Mouse (Mus musculus) midbrain, embryonic 13.5 days (tissue): ENCODE measurements around the gene Il1rn. TPM values are rescaled to one million over a fixed set of nuclear protein-coding genes. Genes with fewer than 3 reads are reported as not detected.

ENCODE experiments used
- ATAC-seq: fragments of 200-750 bp; cut with Nextera tagmentation; 2 replicates; pipeline ENCODE4 v1.8.0; 2017; ENCODE audit warnings: mild to moderate bottlenecking, moderate TSS enrichment, moderate library complexity
- H3K27ac ChIP-seq: fragments of 300-500 bp; sonication (generic); 2 replicates; pipeline ENCODE4 v1.5.1; 2015; ENCODE audit warnings: inconsistent platforms, mild to moderate bottlenecking, moderate library complexity
- H3K27me3 ChIP-seq: fragments of 300-500 bp; sonication (generic); 2 replicates; pipeline ENCODE4 v1.6.1; 2015; ENCODE audit warnings: mild to moderate bottlenecking, inconsistent platforms
- H3K36me3 ChIP-seq: fragments of 300-500 bp; sonication (generic); 2 replicates; pipeline ENCODE4 v1.6.1; 2015; ENCODE audit warnings: mild to moderate bottlenecking, inconsistent platforms
- H3K4me1 ChIP-seq: fragments of 300-500 bp; sonication (generic); replicated peaks from 2 replicates; pipeline ENCODE4 v1.6.1; 2015; ENCODE audit warnings: inconsistent platforms
- H3K4me2 ChIP-seq: fragments of 300-500 bp; sonication (generic); replicated peaks from 2 replicates; pipeline ENCODE4 v1.6.1; 2015; ENCODE audit warnings: moderate library complexity, mild to moderate bottlenecking, inconsistent platforms
- H3K4me3 ChIP-seq: fragments of 300-500 bp; sonication (generic); replicated peaks from 2 replicates; pipeline ENCODE4 v1.5.1; 2015; ENCODE audit warnings: mild to moderate bottlenecking, inconsistent platforms
- H3K9ac ChIP-seq: fragments of 300-500 bp; sonication (generic); replicated peaks from 2 replicates; pipeline ENCODE4 v1.6.1; 2015; ENCODE audit warnings: mild to moderate bottlenecking, inconsistent platforms
- H3K9me3 ChIP-seq: fragments of 300-500 bp; sonication (generic); 2 replicates; pipeline ENCODE4 v1.6.1; 2016; ENCODE audit warnings: mild to moderate bottlenecking, inconsistent platforms
- WGBS: fragments of 180-500 bp; shearing (Covaris S2); methylation state at CpG from one replicate; pipeline ENCODE4 v1.1.7; 2015; 5-methylcytosine and 5-hydroxymethylcytosine counted together
- polyA plus RNA-seq: library from polyadenylated mRNA; unstranded; fragments of >200 nt; fragmentation: Nextera tagmentation; extraction: Ambion mirVana; gene quantifications from 2 replicates; pipeline ENCODE4 v1.2.1, GENCODE M21; 2015

The Il1rn gene
- polyA plus RNA-seq, 1 experiment from 2014 or later = 0.17 TPM

DNA sequence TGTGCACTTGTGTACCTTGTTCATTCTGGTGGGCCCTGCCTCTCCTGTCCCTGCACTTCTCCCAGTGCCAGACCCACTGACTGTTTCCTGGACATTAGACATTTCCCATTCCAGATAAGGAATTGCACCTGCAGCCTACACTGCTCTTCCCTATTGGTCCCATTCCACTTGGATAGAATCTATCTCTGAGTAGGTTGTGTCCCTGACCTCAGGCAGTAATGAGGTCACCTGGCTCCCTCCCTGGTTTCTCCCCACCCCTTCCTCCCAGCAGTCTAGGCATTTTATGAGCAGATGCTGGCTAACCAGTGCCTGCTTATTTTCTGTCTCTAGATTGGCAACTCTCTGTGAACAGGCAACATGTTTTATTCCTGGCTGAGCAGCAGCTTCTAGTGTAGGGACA, 47.7 kb downstream of the Il1rn start:
- ATAC-seq = no peak
- H3K9me3 ChIP-seq = no peaks in the 10 kb centered on the region

GRCm38 (mm10) chr2:24385111-24385961, 48.7 kb downstream of the Il1rn start:
- Histone ChIP-seq H3K4me2 (no peak overlapping the region), H3K9me3 (no peaks in the 10 kb centered on the region), H3K27me3 (no peaks in the 10 kb centered on the region), H3K9ac (no peak overlapping the region), H3K27ac (no peak overlapping the region), H3K36me3 (no peaks in the 10 kb centered on the region), H3K4me1 (no peaks in the 10 kb centered on the region), H3K4me3 (no peak overlapping the region)
- 85% methylated on average over 14 of the region's 14 CpGs for WGBS
- no peak for ATAC-seq

More for the DNA sequence above, 47.7 kb downstream of the Il1rn start:
- H3K27me3 ChIP-seq = no peaks in the 10 kb centered on the region
- no peaks in the 10 kb centered on the region for H3K36me3 ChIP-seq
- H3K27ac ChIP-seq = no peak overlapping the region
- no peaks in the 10 kb centered on the region for H3K4me1 ChIP-seq
- H3K9ac ChIP-seq = no peak overlapping the region
- H3K4me2 ChIP-seq = no peak overlapping the region
- no peak overlapping the region for H3K4me3 ChIP-seq

- Histone ChIP-seq H3K4me1 (no peaks in the 10 kb centered on the region), H3K27ac (no peak overlapping the region), H3K4me2 (no peak overlapping the region), H3K9ac (no peak overlapping the region), H3K36me3 (no peaks in the 10 kb centered on the region), H3K27me3 (no peaks in the 10 kb centered on the region), H3K9me3 (no peaks in the 10 kb centered on the region), H3K4me3 (no peak overlapping the region)
- 91% methylated on average over 21 of the region's 21 CpGs for WGBS
- ATAC-seq = no peak
These were observed 49.7 kb downstream of the Il1rn start for GRCm38 (mm10) chr2:24386158-24386963.

DNA sequence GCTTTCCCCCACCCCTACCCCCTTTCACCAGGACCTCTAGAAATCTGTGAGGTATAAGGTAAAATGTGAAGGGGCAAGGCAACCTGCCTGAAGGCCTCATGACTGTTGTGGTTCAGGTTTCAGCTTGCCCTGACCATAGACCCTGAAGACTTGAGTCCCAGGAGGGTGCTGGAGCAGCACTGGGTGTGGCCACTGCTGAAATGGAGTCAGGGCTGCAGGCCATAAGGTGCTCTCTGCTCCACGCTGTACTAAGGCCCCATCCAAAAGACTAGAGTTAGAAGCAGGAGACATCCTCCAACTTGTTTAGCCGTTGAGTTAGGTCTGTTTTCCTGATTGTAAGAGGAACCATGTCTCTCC, 50.3 kb downstream of the Il1rn start:
- Histone ChIP-seq H3K27me3 (no peaks in the 10 kb centered on the region), H3K36me3 (no peaks in the 10 kb centered on the region), H3K4me1 (no peaks in the 10 kb centered on the region), H3K4me3 (no peak overlapping the region), H3K4me2 (no peak overlapping the region), H3K9ac (no peak overlapping the region), H3K9me3 (no peaks in the 10 kb centered on the region), H3K27ac (no peak overlapping the region)
- ATAC-seq = no peak
- 90% methylated on average over 2 of the region's 2 CpGs for WGBS

- no peaks in the 10 kb centered on the region for H3K27me3 ChIP-seq
- no peaks in the 10 kb centered on the region for H3K36me3 ChIP-seq
- no peak for ATAC-seq
- H3K27ac ChIP-seq = no peak overlapping the region
- H3K4me2 ChIP-seq = no peak overlapping the region
- no peaks in the 10 kb centered on the region for H3K4me1 ChIP-seq
- H3K9ac ChIP-seq = no peak overlapping the region
- H3K4me3 ChIP-seq = no peak overlapping the region
- 94% methylated on average over 4 of the region's 4 CpGs for WGBS
- H3K9me3 ChIP-seq = no peaks in the 10 kb centered on the region
These were observed 51.0 kb downstream of the Il1rn start for GRCm38 (mm10) chr2:24387361-24388283.

DNA sequence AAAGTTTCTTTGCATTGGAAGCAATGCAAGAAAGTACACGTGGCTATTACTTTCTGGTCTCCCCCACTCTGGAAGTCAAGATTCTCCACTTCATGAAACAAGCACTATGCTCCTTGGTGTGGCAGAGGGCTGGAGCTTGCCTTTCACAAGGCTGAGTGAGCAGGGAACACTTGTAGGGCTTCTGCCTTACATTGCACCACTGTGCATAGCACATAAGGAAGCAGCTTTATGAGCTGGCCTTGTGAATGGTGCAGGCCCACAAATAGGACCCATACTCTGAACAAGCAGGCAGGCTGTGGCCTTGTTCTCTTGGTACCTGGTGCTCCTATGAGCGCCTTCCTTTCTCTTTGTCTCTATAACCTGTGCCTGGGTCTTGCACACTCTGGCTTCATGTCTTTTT, 56.6 kb downstream of the Il1rn start:
- Histone ChIP-seq H3K27ac (no peak overlapping the region), H3K9me3 (no peaks in the 10 kb centered on the region), H3K4me2 (no peak overlapping the region), H3K4me1 (no peaks in the 10 kb centered on the region), H3K4me3 (no peak overlapping the region), H3K27me3 (no peaks in the 10 kb centered on the region), H3K9ac (no peak overlapping the region), H3K36me3 (no peaks in the 10 kb centered on the region)
- WGBS = 86% methylated on average over 2 of the region's 2 CpGs
- no peak for ATAC-seq

DNA sequence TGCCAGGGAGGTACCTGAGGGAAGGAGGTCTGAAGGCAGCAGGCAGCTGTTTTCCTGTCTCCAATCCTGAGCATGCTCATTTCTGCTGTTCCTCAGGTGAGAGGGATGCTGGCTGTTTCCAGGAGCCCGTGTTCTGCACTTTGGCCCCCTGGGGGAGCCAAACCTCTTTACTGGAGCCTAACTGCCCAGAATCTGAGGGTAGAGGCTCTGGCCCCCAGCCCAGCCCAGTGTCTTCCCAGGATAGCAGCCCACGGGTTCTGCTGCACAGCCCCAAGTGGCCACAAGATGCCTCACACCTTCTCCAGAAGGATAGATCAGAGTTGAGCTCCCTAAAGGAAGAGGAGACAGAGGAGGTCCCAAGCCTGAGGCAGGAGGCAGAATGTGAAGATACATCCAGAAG, 60.5 kb downstream of the Il1rn start:
- Histone ChIP-seq H3K9me3 (no peaks in the 10 kb centered on the region), H3K4me2 (no peak overlapping the region), H3K9ac (no peak overlapping the region), H3K36me3 (no peaks in the 10 kb centered on the region), H3K27ac (no peak overlapping the region), H3K4me3 (no peak overlapping the region), H3K4me1 (no peaks in the 10 kb centered on the region), H3K27me3 (no peaks in the 10 kb centered on the region)
- no peak for ATAC-seq
- WGBS = 20% methylated on average over 2 of the region's 2 CpGs

DNA sequence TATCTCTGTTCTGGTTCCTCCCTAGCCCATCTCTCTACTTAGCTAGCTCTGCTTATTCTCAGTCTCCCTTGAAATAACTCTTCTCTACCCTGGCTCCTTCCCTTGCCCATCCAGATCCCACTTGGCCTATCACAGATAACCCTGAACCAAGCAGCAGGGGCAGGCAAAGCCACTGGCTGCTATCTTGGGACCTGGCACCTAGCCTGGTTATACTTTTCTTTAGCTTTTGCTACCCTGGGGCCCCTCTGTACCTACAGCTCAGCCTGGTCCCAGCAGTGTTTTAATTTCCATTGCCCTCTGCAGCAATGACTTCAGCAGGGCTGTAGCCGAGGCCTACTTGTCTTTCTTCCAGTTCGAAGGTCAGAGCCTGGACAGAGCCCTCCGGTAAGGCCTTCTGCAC, 64.1 kb downstream of the Il1rn start:
- Histone ChIP-seq H3K9me3 (no peaks in the 10 kb centered on the region), H3K4me3 (no peak overlapping the region), H3K36me3 (no peaks in the 10 kb centered on the region), H3K9ac (no peak overlapping the region), H3K27me3 (peaks cover 9% of the 10 kb centered on the region), H3K4me1 (peaks cover 5% of the 10 kb centered on the region; the same call in 1 of the 2 replicates), H3K4me2 (no peak overlapping the region), H3K27ac (no peak overlapping the region)
- no peak for ATAC-seq
- WGBS = 86% methylated on average over 3 of the region's 3 CpGs

Other genes with a start within 250 kb of the Il1rn start
- gene Tbpl2, start 240.3 kb upstream of the Il1rn start, polyA plus RNA-seq = not detected in 2 replicates
- not detected in 2 replicates for gene Il1f8, start 183.7 kb upstream of the Il1rn start, polyA plus RNA-seq
- gene Il1f9, start 150.4 kb upstream of the Il1rn start, polyA plus RNA-seq = not detected in 2 replicates
- gene Il1f6, start 121.4 kb upstream of the Il1rn start, polyA plus RNA-seq = not detected in 2 replicates
- not detected in 2 replicates for gene Il1f5, start 59.9 kb upstream of the Il1rn start, polyA plus RNA-seq
- not detected in 2 replicates for gene Il1f10, start 45.7 kb upstream of the Il1rn start, polyA plus RNA-seq
- gene Psd4, start 30.7 kb downstream of the Il1rn start, polyA plus RNA-seq = 0.28 and 0.37 TPM in 2 replicates
- gene Pax8, start 138.7 kb downstream of the Il1rn start, polyA plus RNA-seq = 5.3 and 5.9 TPM in 2 replicates